Mouse (Mus musculus): Measurements from ENCODE around the gene Olfr1048. TPM values are rescaled to one million over a fixed set of nuclear protein-coding genes. Genes with fewer than 3 reads are reported as not detected.

Gene Olfr1048
- polyA plus RNA-seq, 1 experiment from 2014 or later = not detected

Other genes with a start within 250 kb of the Olfr1048 start
- not detected in 2 replicates for gene Olfr1031, start 250.0 kb downstream of the Olfr1048 start, polyA plus RNA-seq (2015; fragmentation: Nextera tagmentation; extraction: Ambion mirVana)
- gene Olfr1032, start 234.7 kb downstream of the Olfr1048 start, polyA plus RNA-seq (2015; fragmentation: Nextera tagmentation; extraction: Ambion mirVana) = not detected in 2 replicates
- 4.9 and 5.4 TPM in 2 replicates for gene Olfr1033, start 219.7 kb downstream of the Olfr1048 start, polyA plus RNA-seq (2015; fragmentation: Nextera tagmentation; extraction: Ambion mirVana)
- gene Olfr1034, start 194.4 kb downstream of the Olfr1048 start, polyA plus RNA-seq (2015; fragmentation: Nextera tagmentation; extraction: Ambion mirVana) = 0.06 and 0.09 TPM in 2 replicates
- not detected in 2 replicates for gene Olfr1036, start 166.3 kb downstream of the Olfr1048 start, polyA plus RNA-seq (2015; fragmentation: Nextera tagmentation; extraction: Ambion mirVana)
- not detected in 2 replicates for gene Olfr1037, start 152.9 kb downstream of the Olfr1048 start, polyA plus RNA-seq (2015; fragmentation: Nextera tagmentation; extraction: Ambion mirVana)
- gene Olfr1039, start 104.4 kb downstream of the Olfr1048 start, polyA plus RNA-seq (2015; fragmentation: Nextera tagmentation; extraction: Ambion mirVana) = not detected in 2 replicates
- gene Olfr1040, start 93.6 kb downstream of the Olfr1048 start, polyA plus RNA-seq (2015; fragmentation: Nextera tagmentation; extraction: Ambion mirVana) = not detected in 2 replicates
- not detected in 2 replicates for gene Olfr1042, start 78.5 kb downstream of the Olfr1048 start, polyA plus RNA-seq (2015; fragmentation: Nextera tagmentation; extraction: Ambion mirVana)
- not detected in 2 replicates for gene Olfr1043, start 72.8 kb downstream of the Olfr1048 start, polyA plus RNA-seq (2015; fragmentation: Nextera tagmentation; extraction: Ambion mirVana)
- not detected in 2 replicates for gene Olfr1044, start 62.5 kb downstream of the Olfr1048 start, polyA plus RNA-seq (2015; fragmentation: Nextera tagmentation; extraction: Ambion mirVana)
- gene Olfr52, start 54.6 kb downstream of the Olfr1048 start, polyA plus RNA-seq (2015; fragmentation: Nextera tagmentation; extraction: Ambion mirVana) = not detected in 2 replicates
- gene Olfr1045, start 37.3 kb downstream of the Olfr1048 start, polyA plus RNA-seq (2015; fragmentation: Nextera tagmentation; extraction: Ambion mirVana) = not detected in 2 replicates
- gene Olfr1046, start 21.0 kb downstream of the Olfr1048 start, polyA plus RNA-seq (2015; fragmentation: Nextera tagmentation; extraction: Ambion mirVana) = not detected in 2 replicates
- gene Olfr1047, start 8.9 kb downstream of the Olfr1048 start, polyA plus RNA-seq (2015; fragmentation: Nextera tagmentation; extraction: Ambion mirVana) = not detected in 2 replicates
- not detected in 2 replicates for gene Olfr1049, start 18.0 kb upstream of the Olfr1048 start, polyA plus RNA-seq (2015; fragmentation: Nextera tagmentation; extraction: Ambion mirVana)
- gene Olfr1051, start 38.8 kb upstream of the Olfr1048 start, polyA plus RNA-seq (2015; fragmentation: Nextera tagmentation; extraction: Ambion mirVana) = not detected in 2 replicates
- gene Olfr1052, start 52.2 kb upstream of the Olfr1048 start, polyA plus RNA-seq (2015; fragmentation: Nextera tagmentation; extraction: Ambion mirVana) = not detected in 2 replicates
- gene Olfr1053, start 75.0 kb upstream of the Olfr1048 start, polyA plus RNA-seq (2015; fragmentation: Nextera tagmentation; extraction: Ambion mirVana) = not detected in 2 replicates
- gene Olfr1054, start 95.1 kb upstream of the Olfr1048 start, polyA plus RNA-seq (2015; fragmentation: Nextera tagmentation; extraction: Ambion mirVana) = not detected in 2 replicates
- not detected in 2 replicates for gene Olfr1055, start 110.0 kb upstream of the Olfr1048 start, polyA plus RNA-seq (2015; fragmentation: Nextera tagmentation; extraction: Ambion mirVana)
- not detected in 2 replicates for gene Olfr1056, start 122.2 kb upstream of the Olfr1048 start, polyA plus RNA-seq (2015; fragmentation: Nextera tagmentation; extraction: Ambion mirVana)
- gene Olfr1057, start 138.1 kb upstream of the Olfr1048 start, polyA plus RNA-seq (2015; fragmentation: Nextera tagmentation; extraction: Ambion mirVana) = not detected in 2 replicates
- not detected in 2 replicates for gene Olfr1058, start 148.3 kb upstream of the Olfr1048 start, polyA plus RNA-seq (2015; fragmentation: Nextera tagmentation; extraction: Ambion mirVana)
- gene Olfr1061, start 173.8 kb upstream of the Olfr1048 start, polyA plus RNA-seq (2015; fragmentation: Nextera tagmentation; extraction: Ambion mirVana) = not detected in 2 replicates
- gene Olfr1062, start 186.5 kb upstream of the Olfr1048 start, polyA plus RNA-seq (2015; fragmentation: Nextera tagmentation; extraction: Ambion mirVana) = not detected in 2 replicates
- gene Olfr1065, start 210.3 kb upstream of the Olfr1048 start, polyA plus RNA-seq (2015; fragmentation: Nextera tagmentation; extraction: Ambion mirVana) = not detected in 2 replicates
- gene Olfr1066, start 216.0 kb upstream of the Olfr1048 start, polyA plus RNA-seq (2015; fragmentation: Nextera tagmentation; extraction: Ambion mirVana) = not detected in 2 replicates
- not detected in 2 replicates for gene Olfr228, start 247.1 kb upstream of the Olfr1048 start, polyA plus RNA-seq (2015; fragmentation: Nextera tagmentation; extraction: Ambion mirVana)